Mouse (Mus musculus) heart, postnatal 14 days (tissue): ENCODE data around the gene Ntm. TPM values are rescaled to one million over a fixed set of nuclear protein-coding genes. Genes with fewer than 3 reads are reported as not detected.

Experiments used
- DNase-seq, 2 experiments: peaks; one replicate each; pipeline ENCODE4 v3.0.0; 2021 to 2022
- intact Hi-C: fragments of 180-260 bp; cut with DNase I; formaldehyde crosslinking; loops from one replicate; pipeline ENCODE4 v1.15.1; 2025
- total RNA-seq, 2 experiments: library from RNA; stranded (reverse); gene quantifications; 2 replicates each; pipeline ENCODE4 v1.2.3; 2021

Ntm gene
- total RNA-seq, 2 experiments from 2014 or later: 3.3 to 3.5 TPM

DNA sequence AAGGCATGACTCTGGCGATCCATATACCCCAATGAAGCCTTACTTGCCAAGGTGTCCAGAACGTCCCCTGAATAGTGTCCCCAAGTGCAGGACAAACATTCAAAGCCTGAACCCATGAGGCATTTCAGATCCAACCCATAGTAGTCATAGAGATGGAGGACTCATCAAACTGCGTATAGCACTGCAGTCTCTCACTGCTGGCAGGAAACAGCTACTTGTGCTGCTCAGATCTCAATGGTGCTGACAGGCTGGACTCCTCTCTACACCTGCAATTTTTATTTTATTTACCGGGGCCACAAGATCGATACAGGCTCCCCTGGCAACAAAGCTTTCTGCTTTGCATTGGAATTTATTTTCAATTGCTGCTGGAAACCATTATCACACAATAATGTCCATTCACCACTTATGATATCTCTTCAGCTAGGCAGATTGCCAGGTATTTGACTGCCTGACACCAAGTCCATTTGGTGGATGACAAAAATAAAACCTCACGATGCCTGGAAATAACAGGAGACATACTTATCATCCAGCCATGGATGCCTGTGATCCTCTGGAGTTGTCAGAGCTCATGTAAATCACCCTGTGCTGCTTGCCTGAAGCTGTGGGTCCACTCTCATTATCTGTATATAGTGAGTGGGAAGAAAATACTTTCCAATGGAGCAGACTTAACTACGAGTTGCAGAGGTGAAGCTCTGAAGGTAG lies 674.8 kb downstream of the Ntm start:
- intact Hi-C loops: no loop called here

GRCm38 (mm10) chr9:29285144-29285543 lies 677.8 kb downstream of the Ntm start:
- DNase-seq: no peak
- intact Hi-C loops: no loop called here

More for the DNA sequence above, 674.8 kb downstream of the Ntm start:
- DNase-seq: no peak

DNA sequence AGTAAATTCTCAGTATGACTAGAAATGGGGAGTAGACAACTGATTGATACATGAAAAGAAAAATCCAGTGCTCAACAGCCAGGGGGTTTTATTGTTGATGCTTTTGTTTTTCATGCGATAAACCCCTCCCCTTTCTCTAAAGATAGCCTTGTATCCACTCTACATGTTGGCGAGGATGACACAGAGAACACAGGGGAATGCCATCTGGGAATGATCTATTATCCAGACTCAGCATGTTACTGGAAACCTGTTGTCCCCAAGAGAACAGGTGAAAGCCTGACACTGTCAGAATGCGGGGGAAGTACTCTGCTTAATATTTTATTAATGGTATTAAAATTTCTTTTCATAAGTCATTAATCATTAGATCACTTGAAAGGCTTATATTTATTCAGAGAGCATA lies 690.1 kb downstream of the Ntm start:
- DNase-seq: no peak
- intact Hi-C loops: no loop called here

GRCm38 (mm10) chr9:29269988-29270387 lies 693.0 kb downstream of the Ntm start:
- intact Hi-C loops: no loop called here
- DNase-seq: no peak

- no peak for DNase-seq
- intact Hi-C loops: no loop called here
Measured at GRCm38 (mm10) chr9:29269277-29269646, 693.7 kb downstream of the Ntm start.

DNA sequence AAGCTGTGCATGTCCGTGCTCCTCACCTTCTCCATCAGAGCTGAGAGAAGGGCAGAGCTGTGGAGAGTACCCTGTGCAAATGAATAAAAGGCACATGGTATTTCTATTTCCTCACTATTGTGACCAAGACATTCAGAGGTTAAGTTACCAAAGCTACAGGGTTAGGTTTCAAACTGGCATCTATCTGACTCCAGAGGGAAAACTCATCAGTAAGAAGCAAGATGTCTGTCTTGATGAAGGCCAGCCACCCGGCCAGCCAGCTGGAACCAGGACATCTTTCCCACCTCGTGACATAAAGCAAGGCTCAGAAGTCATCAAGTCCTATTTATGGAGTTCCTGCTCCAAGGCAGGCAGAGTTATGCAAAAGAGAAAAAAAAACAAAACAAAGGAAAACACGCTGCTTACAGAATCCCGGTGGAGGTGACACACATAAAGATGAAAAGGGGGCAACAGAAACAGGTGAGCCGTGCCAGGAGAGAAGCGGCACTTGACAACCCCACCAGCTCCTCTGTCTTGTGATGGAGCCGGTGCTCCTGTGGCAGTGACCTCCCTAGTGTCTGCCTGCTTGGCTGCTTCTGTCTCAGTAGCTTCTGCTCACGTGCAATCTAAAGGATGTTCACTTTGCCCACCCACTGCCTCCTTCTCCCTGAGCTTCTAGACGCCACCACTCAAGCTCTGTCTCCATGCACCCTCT lies 694.2 kb downstream of the Ntm start:
- peak in 1 of 2 experiments; percentile 8 for DNase-seq
- intact Hi-C loops: no loop called here

- DNase-seq: no peak
- intact Hi-C loops: no loop called here
Measured at GRCm38 (mm10) chr9:29267663-29268062, 695.3 kb downstream of the Ntm start.

DNA sequence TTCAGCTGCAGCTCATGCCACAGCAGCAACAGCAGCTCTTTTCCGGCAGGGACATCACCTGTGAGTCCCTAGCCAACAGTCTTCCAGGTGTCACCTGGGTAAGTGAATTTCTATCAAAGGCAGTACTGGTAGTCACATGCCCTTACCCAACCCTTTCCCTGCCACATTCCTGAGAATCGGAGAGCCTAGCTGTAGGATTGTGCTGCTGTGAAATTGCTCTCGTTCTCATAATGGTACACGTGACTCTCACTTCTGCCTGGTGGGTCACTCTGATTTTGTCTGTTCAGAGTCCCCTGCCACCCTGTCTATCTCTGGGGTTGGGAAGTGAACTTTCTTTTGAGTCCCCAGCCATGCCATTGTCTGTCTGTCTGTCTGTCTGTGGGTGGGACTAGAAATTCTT lies 697.8 kb downstream of the Ntm start:
- no peak for DNase-seq
- intact Hi-C loops: no loop called here

GRCm38 (mm10) chr9:29262836-29263235 lies 700.1 kb downstream of the Ntm start:
- DNase-seq: no peak
- intact Hi-C loops: no loop called here

DNA sequence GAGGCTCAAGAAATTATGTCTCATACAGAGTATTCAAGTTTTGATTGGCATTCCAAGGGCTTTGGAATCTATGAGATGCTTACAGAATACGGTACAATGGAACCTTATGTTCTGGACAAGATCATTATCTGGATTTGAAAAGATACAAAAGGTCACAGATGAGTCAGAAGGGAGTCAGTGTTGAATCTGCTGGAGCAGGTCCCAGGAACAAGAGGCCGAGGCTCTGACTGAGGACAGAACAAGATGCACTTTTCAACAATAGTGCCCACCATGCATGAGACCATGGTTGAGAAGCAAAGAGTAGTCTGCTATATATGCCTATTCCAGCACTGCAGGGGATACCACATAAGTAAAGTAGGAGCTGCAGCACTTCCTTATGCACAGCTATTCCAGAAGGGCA lies 710.1 kb downstream of the Ntm start:
- intact Hi-C loops: no loop called here
- DNase-seq: no peak

DNA sequence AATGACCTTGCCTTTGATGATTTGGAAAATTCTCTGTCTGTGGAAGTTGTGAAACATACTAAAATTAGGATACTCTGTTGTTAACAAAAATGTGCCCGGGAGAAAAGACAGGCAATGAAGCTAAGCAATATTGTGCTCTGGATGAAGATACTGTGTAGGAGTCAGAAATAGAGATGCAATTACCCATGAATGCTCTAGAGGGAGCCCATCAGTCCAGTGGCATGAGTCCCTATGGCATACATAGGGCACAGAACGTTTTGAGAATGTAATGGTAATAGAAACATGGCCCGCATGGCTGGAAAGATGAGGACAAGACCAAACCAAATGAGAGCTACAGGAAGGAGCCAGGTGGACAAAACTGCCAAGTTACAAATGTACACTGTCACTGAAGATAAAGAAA lies 712.1 kb downstream of the Ntm start:
- intact Hi-C loops: no loop called here
- DNase-seq: no peak

DNA sequence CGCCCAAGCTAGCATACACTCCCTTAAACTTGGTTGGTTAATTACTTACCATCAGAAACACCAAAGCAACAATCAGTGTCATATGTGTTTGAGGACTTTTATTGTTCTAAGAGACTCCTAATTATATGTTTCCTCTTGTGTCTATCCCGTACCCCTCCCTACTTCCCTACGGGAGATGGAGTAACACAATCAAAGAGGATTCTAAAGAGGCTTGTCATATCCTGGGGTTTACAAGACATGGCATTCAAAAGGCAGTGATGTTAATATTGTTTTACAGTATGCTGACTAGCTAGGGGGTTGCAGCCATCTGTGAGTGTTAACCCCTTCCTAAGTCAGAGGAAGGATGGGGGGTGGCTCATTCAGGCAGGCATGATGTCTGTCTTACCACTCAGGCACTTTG lies 715.1 kb downstream of the Ntm start:
- no peak for DNase-seq
- intact Hi-C loops: no loop called here

DNA sequence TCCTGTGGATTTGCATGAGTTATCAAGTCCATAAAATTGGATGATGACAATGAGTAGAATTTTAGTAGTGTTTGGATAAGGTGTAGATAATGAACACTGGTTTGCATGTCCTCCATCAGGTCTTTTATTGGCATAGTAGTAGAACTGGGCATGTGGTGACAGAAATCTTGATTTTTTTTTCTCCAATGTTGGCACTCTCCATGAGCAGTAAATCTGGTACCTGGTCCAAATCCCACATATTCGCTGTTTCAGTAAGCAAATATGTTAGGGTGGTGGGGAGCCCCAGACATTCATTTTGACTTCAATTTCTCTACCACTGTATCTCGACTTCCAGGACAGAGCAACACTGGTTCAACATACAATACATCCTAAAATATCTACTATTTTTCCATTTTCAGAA lies 718.9 kb downstream of the Ntm start:
- DNase-seq: no peak
- intact Hi-C loops: no loop called here

DNA sequence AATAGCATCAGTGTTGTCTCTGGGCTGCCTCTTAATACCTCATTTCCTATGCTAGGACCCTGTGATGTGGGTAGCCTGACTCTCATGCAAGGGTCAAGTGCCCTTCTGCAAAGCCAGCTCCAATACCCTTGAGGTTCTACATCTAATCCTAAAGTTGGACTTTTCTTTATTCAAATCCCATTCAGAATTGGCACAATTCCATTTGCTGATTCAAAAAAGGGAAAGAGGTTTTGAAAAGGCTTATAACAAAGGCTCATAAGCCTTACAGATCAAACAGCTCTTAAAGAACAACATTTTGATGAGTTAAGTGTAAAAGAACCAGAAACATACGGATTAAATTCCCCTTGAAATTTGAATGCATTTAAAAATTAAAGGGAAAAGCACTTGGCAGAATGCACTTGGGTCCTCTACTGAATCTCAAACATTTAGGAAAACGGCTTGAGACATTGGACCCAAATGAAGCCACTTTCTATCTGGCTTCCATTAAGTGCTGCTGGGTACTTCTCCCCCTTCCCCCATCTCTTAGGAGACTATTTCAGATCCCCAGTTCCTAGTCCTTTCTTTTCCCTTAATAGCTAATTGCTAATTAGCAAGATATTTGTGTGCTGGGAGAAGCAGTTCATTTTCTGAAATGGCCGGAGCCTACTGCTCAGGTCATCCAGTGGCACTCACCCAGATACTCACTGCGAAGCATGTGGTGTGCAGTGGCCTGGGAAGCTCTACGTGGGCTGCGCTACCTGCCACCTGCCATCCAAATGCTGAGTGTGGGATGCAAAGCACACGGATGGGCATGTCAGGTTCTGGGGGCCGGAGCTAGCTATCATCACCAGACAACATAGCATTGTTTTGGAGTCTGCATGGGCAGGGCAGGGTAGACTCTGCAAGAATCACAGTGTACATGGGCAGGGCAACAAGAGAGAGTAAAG lies 720.2 kb downstream of the Ntm start:
- intact Hi-C loops: no loop called here
- DNase-seq: no peak

GRCm38 (mm10) chr9:29240797-29241196 lies 722.1 kb downstream of the Ntm start:
- intact Hi-C loops: no loop called here
- no peak for DNase-seq

GRCm38 (mm10) chr9:29238973-29239372 lies 724.0 kb downstream of the Ntm start:
- intact Hi-C loops: loop anchor here (10.0 kb wide), 1 partner anchor 166 kb away; no protein-coding TSS in a partner anchor
- DNase-seq: no peak

GRCm38 (mm10) chr9:29236752-29237151 lies 726.2 kb downstream of the Ntm start:
- no peak for DNase-seq
- intact Hi-C loops: loop anchor here (10.0 kb wide), 1 partner anchor 168 kb away; no protein-coding TSS in a partner anchor

GRCm38 (mm10) chr9:29227747-29228146 lies 735.2 kb downstream of the Ntm start:
- intact Hi-C loops: no loop called here
- DNase-seq: no peak

DNA sequence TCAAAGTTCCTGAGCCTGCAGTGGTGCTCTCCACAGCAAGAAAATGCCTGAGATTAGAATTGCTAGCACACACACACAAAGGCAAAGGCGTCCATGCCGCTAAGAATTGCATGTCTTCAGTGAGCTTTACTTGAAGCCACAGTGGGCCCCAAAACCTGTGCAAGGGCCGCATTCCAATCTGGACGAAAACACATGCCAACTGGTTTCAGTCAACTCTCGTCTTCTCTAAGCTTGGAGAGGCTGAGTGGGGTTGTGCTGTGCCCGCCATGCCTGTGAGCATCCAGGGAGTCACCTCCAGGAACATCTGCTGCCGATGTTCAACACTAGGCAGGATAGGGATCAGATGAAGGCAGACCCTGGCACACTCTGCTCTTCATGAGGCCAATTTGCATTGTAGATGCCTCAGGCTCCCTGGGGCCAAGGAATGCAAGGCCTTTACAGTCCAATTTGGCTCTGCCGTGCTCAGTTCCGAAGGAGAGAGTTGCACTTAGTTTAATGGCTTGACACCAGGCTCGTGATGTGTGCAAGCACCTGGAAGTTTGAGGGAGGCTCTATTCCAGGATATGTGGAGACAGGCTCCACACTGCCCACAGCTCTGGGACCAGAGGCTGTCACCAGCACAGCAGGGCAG lies 739.9 kb downstream of the Ntm start:
- intact Hi-C loops: no loop called here
- DNase-seq: no peak

GRCm38 (mm10) chr9:29220941-29221615 lies 741.9 kb downstream of the Ntm start:
- intact Hi-C loops: no loop called here
- no peak for DNase-seq
